Mouse (Mus musculus) thymus, adult 2 months (tissue): ENCODE data around the gene Rpl5. TPM values are rescaled to one million over a fixed set of nuclear protein-coding genes. Genes with fewer than 3 reads are reported as not detected.
A peak's percentile ranks its signal among the peaks of the same experiment; 100 is the strongest.

Experiments used
- DNase-seq: peaks from one replicate; pipeline ENCODE4 v3.0.0; 2021
- H3K27ac ChIP-seq: fragments of 200-500 bp; 2 replicates; pipeline ENCODE4 v1.5.1; 2012; ENCODE audit warnings: low read length, control low read depth; ENCODE audit not compliant: control insufficient read depth, insufficient read depth
- H3K27me3 ChIP-seq: fragments of 200-500 bp; 2 replicates; pipeline ENCODE4 v1.6.1; 2012; ENCODE audit warnings: mild to moderate bottlenecking, low read length, moderate library complexity, mixed read lengths; ENCODE audit not compliant: control insufficient read depth, insufficient read depth
- H3K36me3 ChIP-seq: fragments of 200-500 bp; 2 replicates; pipeline ENCODE4 v1.6.1; 2012; ENCODE audit warnings: mild to moderate bottlenecking, low read length, moderate library complexity; ENCODE audit not compliant: control insufficient read depth, insufficient read depth
- H3K4me1 ChIP-seq: fragments of 200-500 bp; replicated peaks from 2 replicates; pipeline ENCODE4 v1.6.1; 2012; ENCODE audit warnings: low read length; ENCODE audit not compliant: control insufficient read depth, insufficient read depth
- H3K4me3 ChIP-seq: fragments of 200-500 bp; 2 replicates; pipeline ENCODE4 v1.5.1; 2012; ENCODE audit warnings: mild to moderate bottlenecking, low read length, control low read depth, moderate library complexity; ENCODE audit not compliant: control insufficient read depth, insufficient read depth
- CTCF ChIP-seq: fragments of 200-500 bp; IDR thresholded peaks from 2 replicates; pipeline ENCODE4 v1.5.1; 2012; ENCODE audit warnings: mild to moderate bottlenecking, control low read depth, low read length, moderate library complexity, borderline replicate concordance; ENCODE audit not compliant: control insufficient read depth, poor library complexity, insufficient read depth; ENCODE audit errors: extremely low read depth
- POLR2A ChIP-seq: fragments of 200-500 bp; IDR thresholded peaks from 2 replicates; pipeline ENCODE4 v1.6.1; 2012; ENCODE audit warnings: mild to moderate bottlenecking, low read length, control low read depth, moderate library complexity; ENCODE audit not compliant: control insufficient read depth, poor library complexity, insufficient read depth; ENCODE audit errors: extremely low read depth
- WGBS: fragments of 180-500 bp; shearing (Covaris S2); methylation state at CpG from one replicate; pipeline ENCODE4 v1.1.7; 2018; 5-methylcytosine and 5-hydroxymethylcytosine counted together
- polyA plus RNA-seq: library from polyadenylated mRNA; depleted of rRNA; stranded (reverse); fragments of >200 nt; gene quantifications from 2 replicates; pipeline ENCODE4 v1.2.3, GENCODE M21; 2012; rRNA removed

The Rpl5 gene
- 33.7 and 55.8 TPM in 2 replicates for polyA plus RNA-seq

- DNase-seq, result peak; percentile 96
- TF ChIP-seq POLR2A (peak; percentile 74), CTCF (peak; percentile 95)
- 4% methylated on average over 66 of the region's 66 CpGs for WGBS
- peak within 1 kb of the TSS; percentile 91 for H3K4me3 ChIP-seq
- no peaks in the 10 kb centered on the region for H3K4me1 ChIP-seq
- H3K27ac ChIP-seq, result peak within 1 kb of the TSS; percentile 32; the same call in 1 of the 2 replicates
- H3K27me3 ChIP-seq, result no peaks in the 10 kb centered on the region
- peaks cover 32% of the 10 kb centered on the region for H3K36me3 ChIP-seq
These were observed at the start of gene Rpl5 for GRCm38 (mm10) chr5:107900206-107901013. Gene Rpl5, plus strand, starts transcription at chr5:107900502.

DNA sequence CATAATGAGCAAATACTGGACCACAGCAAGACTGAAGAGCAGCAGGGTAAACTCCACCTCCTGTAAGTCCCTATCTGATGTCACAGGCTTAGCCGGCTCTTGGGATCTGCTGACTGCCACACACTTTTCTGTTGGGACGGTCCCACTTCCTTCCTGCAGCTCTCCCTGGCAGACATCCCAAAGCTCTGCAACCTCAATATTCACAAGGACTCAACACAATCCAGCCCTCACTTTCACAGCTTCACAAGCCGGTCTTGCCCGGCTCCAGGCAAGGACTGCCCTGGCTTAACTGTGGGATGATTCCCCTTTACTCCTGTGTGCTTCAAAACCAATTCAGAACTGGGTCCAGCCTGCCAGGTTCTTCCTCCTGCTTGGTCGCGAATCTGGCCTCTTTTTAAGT is 46.5 kb upstream of the Rpl5 start:
- DNase-seq, result no peak
- Histone ChIP-seq H3K36me3 (no peaks in the 10 kb centered on the region), H3K27ac (no peak overlapping the region), H3K27me3 (no peaks in the 10 kb centered on the region), H3K4me3 (no peak overlapping the region), H3K4me1 (no peaks in the 10 kb centered on the region)
- WGBS, result 70% methylated on average over 6 of the region's 6 CpGs
- TF ChIP-seq CTCF (no peak), POLR2A (no peak)

GRCm38 (mm10) chr5:107854556-107854955 is 45.7 kb upstream of the Rpl5 start:
- Histone ChIP-seq H3K4me3 (no peak overlapping the region), H3K27ac (no peak overlapping the region), H3K36me3 (no peaks in the 10 kb centered on the region), H3K27me3 (no peaks in the 10 kb centered on the region), H3K4me1 (no peaks in the 10 kb centered on the region)
- no peak for TF ChIP-seq CTCF
- TF ChIP-seq POLR2A, result no peak
- no peak for DNase-seq
- WGBS, result 85% methylated on average over 3 of the region's 3 CpGs

- no peak overlapping the region for H3K27ac ChIP-seq
- H3K4me1 ChIP-seq, result no peaks in the 10 kb centered on the region
- 12% methylated on average over 2 of the region's 2 CpGs for WGBS
- H3K4me3 ChIP-seq, result no peak overlapping the region
- TF ChIP-seq CTCF (no peak), POLR2A (no peak)
- H3K27me3 ChIP-seq, result no peaks in the 10 kb centered on the region
- no peaks in the 10 kb centered on the region for H3K36me3 ChIP-seq
- DNase-seq, result no peak
These were observed 44.8 kb upstream of the Rpl5 start for GRCm38 (mm10) chr5:107855546-107855945.

DNA sequence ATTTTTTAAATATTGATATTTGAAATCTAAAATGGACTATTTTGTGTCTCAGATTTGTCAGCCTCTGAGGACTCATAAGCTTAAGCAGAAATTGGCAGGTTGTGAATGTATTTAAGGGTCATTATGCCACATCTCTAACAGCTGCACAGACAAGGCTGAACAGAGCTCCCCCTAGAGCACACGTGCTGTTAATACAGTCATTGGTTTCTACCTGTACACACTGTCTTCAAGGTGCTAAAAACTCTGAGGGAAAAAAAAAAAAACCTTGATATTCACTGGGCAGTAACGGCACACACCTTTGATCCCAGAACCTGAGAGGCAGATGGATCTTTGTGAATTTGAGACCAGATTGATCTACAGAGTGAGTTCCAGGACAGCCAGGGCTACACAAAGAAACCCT is 41.3 kb upstream of the Rpl5 start:
- H3K4me3 ChIP-seq, result no peak overlapping the region
- no peaks in the 10 kb centered on the region for H3K27me3 ChIP-seq
- no peak overlapping the region for H3K27ac ChIP-seq
- TF ChIP-seq POLR2A, result no peak
- TF ChIP-seq CTCF, result no peak
- peak; percentile 19 for DNase-seq
- no peaks in the 10 kb centered on the region for H3K4me1 ChIP-seq
- WGBS, result 53% methylated on average over 2 of the region's 2 CpGs
- no peaks in the 10 kb centered on the region for H3K36me3 ChIP-seq

DNA sequence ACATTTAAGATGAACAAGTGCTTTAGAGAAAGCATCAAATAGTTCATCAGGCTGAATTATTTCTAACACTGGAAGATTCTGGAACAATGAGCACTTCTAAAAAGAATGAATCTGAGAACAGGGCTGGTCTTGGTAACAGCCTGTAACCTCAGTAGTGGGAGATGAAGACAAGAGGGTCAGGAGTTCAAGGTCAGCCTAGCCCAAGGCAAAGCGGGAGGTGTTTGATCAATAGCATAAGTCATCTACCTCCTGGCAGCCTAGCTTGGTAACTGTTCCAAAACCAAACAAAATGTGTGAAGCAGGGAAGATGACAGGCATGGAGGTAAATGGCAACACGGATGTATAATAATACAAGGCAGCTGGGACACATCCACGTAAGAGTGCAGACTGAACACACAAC is 36.3 kb upstream of the Rpl5 start:
- no peak overlapping the region for H3K27ac ChIP-seq
- peaks cover 4% of the 10 kb centered on the region; the same call in 1 of the 2 replicates for H3K4me1 ChIP-seq
- no peak overlapping the region for H3K4me3 ChIP-seq
- no peak for DNase-seq
- H3K27me3 ChIP-seq, result no peaks in the 10 kb centered on the region
- TF ChIP-seq POLR2A (no peak), CTCF (no peak)
- WGBS, result 98% methylated on average over 3 of the region's 3 CpGs
- no peaks in the 10 kb centered on the region for H3K36me3 ChIP-seq
